Mouse (Mus musculus): Measurements from ENCODE around the gene Arid3b. TPM values are rescaled to one million over a fixed set of nuclear protein-coding genes. Genes with fewer than 3 reads are reported as not detected.

Arid3b gene
- polyA plus RNA-seq, 1 experiment = 93.0 TPM

DNA sequence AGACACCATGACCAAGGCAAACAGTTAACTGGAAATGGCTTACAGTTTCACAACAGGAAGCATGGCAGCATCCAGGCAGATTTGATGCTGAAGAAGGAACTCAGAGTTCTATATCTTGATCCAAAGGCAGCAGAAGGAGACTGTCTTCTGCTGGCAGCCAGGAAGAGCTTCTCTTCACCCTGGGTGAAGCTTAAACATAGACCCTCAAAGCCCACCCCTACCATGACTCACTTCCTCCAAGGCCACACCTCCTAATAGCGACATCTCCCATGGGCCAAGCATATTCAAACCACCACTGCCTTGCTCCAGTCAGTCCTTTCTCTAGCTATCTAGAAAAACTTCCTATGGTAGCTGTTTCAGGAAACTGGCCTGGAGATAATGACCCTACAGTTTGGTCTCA, 89.5 kb downstream of the Arid3b start:
- Histone ChIP-seq H3K4me1 (ENCODE audit: control insufficient read depth, insufficient read depth, low read length) (no peaks in the 10 kb centered on the region), H3K9ac (ENCODE audit: low read depth, poor library complexity, severe bottlenecking) (no peak overlapping the region), H3K9me3 (replicated peaks; ENCODE audit: control insufficient read depth, insufficient read depth, low read length, poor library complexity, severe bottlenecking) (no peaks in the 10 kb centered on the region), H3K36me3 (ENCODE audit: control insufficient read depth, insufficient read depth, low read length, poor library complexity, severe bottlenecking) (peaks cover 47% of the 10 kb centered on the region), H3K27me3 (ENCODE audit: control insufficient read depth, insufficient read depth, low read length, poor library complexity, severe bottlenecking) (no peaks in the 10 kb centered on the region), H3K4me3 (ENCODE audit: low read depth, low read length) (no peak overlapping the region), H3K27ac (ENCODE audit: insufficient read depth, low read length) (no peak overlapping the region)
- TF ChIP-seq CTCF (IDR thresholded peaks at IDR 0.05; ENCODE audit: low read depth, low read length) = no peak
- TF ChIP-seq EP300 (IDR thresholded peaks at IDR 0.05; ENCODE audit: insufficient read depth, low read depth, low read length) = no peak
- TF ChIP-seq POLR2A (IDR thresholded peaks at IDR 0.05; ENCODE audit: insufficient read depth, low read length) = no peak

DNA sequence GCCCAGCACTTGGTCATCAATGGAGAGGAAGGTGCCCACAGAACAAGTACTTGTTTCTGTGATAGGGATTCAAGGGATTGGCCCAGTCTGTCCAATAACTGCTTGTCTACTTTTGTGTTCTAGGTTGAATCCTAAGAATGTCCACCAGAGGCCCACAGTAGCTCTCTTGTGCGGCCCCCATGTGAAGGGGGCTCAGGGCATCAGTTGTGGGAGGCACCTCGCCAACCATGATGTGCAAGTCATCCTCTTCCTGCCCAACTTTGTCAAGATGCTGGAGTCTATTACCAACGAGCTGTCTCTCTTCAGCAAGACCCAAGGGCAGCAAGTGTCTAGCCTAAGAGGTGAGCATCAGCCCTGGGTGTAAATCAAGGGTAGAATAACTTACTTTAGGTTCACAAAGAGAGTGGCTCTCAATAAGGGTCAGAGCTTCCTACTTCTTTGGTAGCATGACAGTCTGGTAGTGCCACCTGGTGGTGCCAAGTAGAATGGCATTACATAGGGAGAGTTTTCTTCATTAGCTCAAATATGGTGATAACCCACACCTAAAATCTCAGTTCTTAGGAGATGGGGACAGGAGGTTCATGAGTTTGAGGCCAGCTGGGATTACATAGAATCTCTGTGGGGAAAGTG, 92.0 kb downstream of the Arid3b start:
- no peak overlapping the region for H3K9ac ChIP-seq (ENCODE audit: low read depth, poor library complexity, severe bottlenecking)
- no peak overlapping the region for H3K4me3 ChIP-seq (ENCODE audit: low read depth, low read length)
- H3K27me3 ChIP-seq (ENCODE audit: control insufficient read depth, insufficient read depth, low read length, poor library complexity, severe bottlenecking) = no peaks in the 10 kb centered on the region
- no peak overlapping the region for H3K27ac ChIP-seq (ENCODE audit: insufficient read depth, low read length)
- TF ChIP-seq EP300 (IDR thresholded peaks at IDR 0.05; ENCODE audit: insufficient read depth, low read depth, low read length) = no peak
- no peak for TF ChIP-seq POLR2A (IDR thresholded peaks at IDR 0.05; ENCODE audit: insufficient read depth, low read length)
- TF ChIP-seq CTCF (IDR thresholded peaks at IDR 0.05; ENCODE audit: low read depth, low read length) = no peak
- no peaks in the 10 kb centered on the region for H3K9me3 ChIP-seq (replicated peaks; ENCODE audit: control insufficient read depth, insufficient read depth, low read length, poor library complexity, severe bottlenecking)
- H3K4me1 ChIP-seq (ENCODE audit: control insufficient read depth, insufficient read depth, low read length) = no peaks in the 10 kb centered on the region
- peaks cover 34% of the 10 kb centered on the region for H3K36me3 ChIP-seq (ENCODE audit: control insufficient read depth, insufficient read depth, low read length, poor library complexity, severe bottlenecking)

Other genes with a start within 250 kb of the Arid3b start
- 10.1 TPM in 2 replicates for gene Ulk3, start 247.3 kb downstream of the Arid3b start, polyA plus RNA-seq (2011; ENCODE audit: insufficient read depth, insufficient read length, low read depth, missing spikeins)
- gene Cplx3, start 230.5 kb downstream of the Arid3b start, polyA plus RNA-seq (2011; ENCODE audit: insufficient read depth, insufficient read length, low read depth, missing spikeins) = not detected in 2 replicates
- gene Lman1l, start 216.0 kb downstream of the Arid3b start, polyA plus RNA-seq (2011; ENCODE audit: insufficient read depth, insufficient read length, low read depth, missing spikeins) = not detected in 2 replicates
- gene Csk, start 183.2 kb downstream of the Arid3b start, polyA plus RNA-seq (2011; ENCODE audit: insufficient read depth, insufficient read length, low read depth, missing spikeins) = 30.7 and 35.5 TPM in 2 replicates
- 0.37 TPM in 1 of 2 replicates, not detected in the other for gene Cyp1a2, start 153.1 kb downstream of the Arid3b start, polyA plus RNA-seq (2011; ENCODE audit: insufficient read depth, insufficient read length, low read depth, missing spikeins)
- gene Cyp1a1, start 148.9 kb downstream of the Arid3b start, polyA plus RNA-seq (2011; ENCODE audit: insufficient read depth, insufficient read length, low read depth, missing spikeins) = 1.2 and 1.8 TPM in 2 replicates
- 22.0 and 26.3 TPM in 2 replicates for gene Edc3, start 128.3 kb downstream of the Arid3b start, polyA plus RNA-seq (2011; ENCODE audit: insufficient read depth, insufficient read length, low read depth, missing spikeins)
- 71.2 and 77.7 TPM in 2 replicates for gene Clk3, start 70.9 kb downstream of the Arid3b start, polyA plus RNA-seq (2011; ENCODE audit: insufficient read depth, insufficient read length, low read depth, missing spikeins)
- 67.5 and 69.1 TPM in 2 replicates for gene Ubl7, start 74.2 kb upstream of the Arid3b start, polyA plus RNA-seq (2011; ENCODE audit: insufficient read depth, insufficient read length, low read depth, missing spikeins)
- 1.7 and 2.1 TPM in 2 replicates for gene Sema7a, start 103.3 kb upstream of the Arid3b start, polyA plus RNA-seq (2011; ENCODE audit: insufficient read depth, insufficient read length, low read depth, missing spikeins)
- 0.41 and 0.45 TPM in 2 replicates for gene Cyp11a1, start 169.6 kb upstream of the Arid3b start, polyA plus RNA-seq (2011; ENCODE audit: insufficient read depth, insufficient read length, low read depth, missing spikeins)
- 0.36 TPM in 1 of 2 replicates, not detected in the other for gene Stra6, start 227.0 kb upstream of the Arid3b start, polyA plus RNA-seq (2011; ENCODE audit: insufficient read depth, insufficient read length, low read depth, missing spikeins)

Data from ES-Bruce4 (cell line).